Mouse (Mus musculus): ENCODE results near the gene Uqcc3. TPM values are rescaled to one million over a fixed set of nuclear protein-coding genes. Genes with fewer than 3 reads are reported as not detected.
"Not testable (repeated sequence)": the region's sequence is repeated elsewhere in the genome, so short reads cannot be mapped to it uniquely, and the experiment has no call there.

Gene Uqcc3
- total RNA-seq, 4 experiments from 2014 or later, result 53.2 to 91.0 (median 63.1) TPM

DNA sequence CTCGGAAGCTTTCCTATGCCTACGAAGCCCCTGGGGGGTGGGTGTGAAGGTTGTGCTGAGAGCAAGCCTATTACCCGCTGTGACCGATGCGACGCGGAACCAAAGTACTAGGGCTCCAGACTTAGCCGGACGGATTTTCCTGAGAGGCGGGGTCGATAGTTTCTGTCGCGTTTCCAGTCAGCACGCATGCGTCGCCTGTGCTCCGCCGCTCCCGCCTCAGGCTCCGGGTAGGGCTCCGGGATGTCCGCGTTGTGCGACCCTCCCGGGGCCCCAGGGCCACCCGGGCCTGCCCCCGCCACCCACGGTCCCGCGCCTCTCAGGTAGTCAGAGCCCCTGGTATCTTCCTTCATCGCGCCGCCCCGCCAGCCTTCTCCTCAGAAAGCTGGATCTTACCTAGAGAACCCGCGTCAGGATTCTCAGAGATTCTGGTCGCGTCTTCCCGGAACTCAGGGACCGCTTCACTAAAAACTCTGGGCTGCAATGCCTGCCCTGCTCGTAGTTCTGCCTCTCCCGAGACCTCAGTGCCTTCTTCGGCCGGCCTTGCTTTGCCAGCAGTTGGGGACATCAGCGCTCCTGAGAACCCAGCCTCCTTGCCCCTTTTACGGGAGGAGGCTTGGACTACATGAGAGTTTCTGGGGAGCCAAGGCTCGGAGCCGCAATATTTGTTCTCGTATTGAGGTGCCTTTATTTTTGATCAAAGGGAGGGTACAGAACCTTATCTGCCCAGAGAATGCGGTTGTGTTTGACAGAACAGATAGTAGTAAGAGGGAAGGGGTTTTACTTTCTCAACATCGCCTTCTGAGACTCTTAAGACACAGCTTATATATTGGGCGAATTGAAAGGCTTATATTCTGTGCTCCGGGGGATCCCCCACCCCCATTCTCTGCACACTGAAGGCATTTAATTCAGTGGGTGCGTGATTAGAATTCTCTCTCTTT, 12.4 kb upstream of the Uqcc3 start, which contains the start of gene Ints5:
TSS of gene Ints5 (plus strand) at position 177 of the 938 bp plus-strand sequence.
- DNase-seq, result peak; percentile 72

DNA sequence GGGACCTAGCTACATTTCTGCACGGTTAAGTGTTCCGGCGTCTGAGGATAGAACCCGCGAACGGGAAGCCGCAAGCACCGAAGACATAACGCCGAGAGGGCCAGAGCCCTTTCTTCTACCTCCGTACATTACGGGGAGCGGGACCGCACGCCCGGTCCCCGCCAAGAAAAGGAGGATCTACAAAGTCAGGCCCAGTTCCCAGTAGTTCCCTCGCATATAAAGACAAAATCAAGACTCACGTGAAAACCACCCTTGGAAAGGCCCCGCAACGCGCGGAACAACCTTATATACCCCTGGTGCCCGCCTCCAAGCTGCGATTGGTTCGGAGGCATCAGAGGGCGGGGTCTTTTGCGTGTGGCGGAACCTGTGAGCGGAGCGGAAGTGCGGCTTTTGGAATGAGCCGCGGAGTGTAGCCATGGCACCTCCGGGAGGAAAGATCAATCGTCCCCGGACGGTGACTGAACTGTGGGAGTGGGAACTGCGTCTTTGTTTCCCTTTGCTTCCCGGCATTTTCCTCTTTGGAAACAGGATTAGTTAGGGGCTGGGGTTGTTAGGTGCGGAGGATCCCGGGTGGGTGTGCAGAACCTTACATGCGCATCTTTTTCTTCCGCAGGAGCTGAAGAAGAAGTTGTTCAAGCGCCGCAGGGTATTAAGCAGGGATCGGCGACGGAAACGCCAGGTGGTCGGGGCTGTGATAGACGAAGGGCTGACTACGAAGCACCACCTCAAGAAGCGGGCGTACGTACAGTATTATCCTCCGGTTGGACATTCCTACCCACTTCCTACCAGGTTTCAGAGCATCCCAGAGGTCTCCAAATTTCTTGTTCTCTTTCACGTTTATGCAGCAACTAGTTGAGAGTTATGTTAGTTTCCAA, 8.0 kb upstream of the Uqcc3 start, which contains the start of the genes 1810009A15Rik and Gm49416:
TSS of gene 1810009A15Rik (plus strand) at position 343 of the 875 bp plus-strand sequence.
TSS of gene Gm49416 (plus strand) at position 416 of the 875 bp plus-strand sequence.
- DNase-seq, result peak; percentile 93

DNA sequence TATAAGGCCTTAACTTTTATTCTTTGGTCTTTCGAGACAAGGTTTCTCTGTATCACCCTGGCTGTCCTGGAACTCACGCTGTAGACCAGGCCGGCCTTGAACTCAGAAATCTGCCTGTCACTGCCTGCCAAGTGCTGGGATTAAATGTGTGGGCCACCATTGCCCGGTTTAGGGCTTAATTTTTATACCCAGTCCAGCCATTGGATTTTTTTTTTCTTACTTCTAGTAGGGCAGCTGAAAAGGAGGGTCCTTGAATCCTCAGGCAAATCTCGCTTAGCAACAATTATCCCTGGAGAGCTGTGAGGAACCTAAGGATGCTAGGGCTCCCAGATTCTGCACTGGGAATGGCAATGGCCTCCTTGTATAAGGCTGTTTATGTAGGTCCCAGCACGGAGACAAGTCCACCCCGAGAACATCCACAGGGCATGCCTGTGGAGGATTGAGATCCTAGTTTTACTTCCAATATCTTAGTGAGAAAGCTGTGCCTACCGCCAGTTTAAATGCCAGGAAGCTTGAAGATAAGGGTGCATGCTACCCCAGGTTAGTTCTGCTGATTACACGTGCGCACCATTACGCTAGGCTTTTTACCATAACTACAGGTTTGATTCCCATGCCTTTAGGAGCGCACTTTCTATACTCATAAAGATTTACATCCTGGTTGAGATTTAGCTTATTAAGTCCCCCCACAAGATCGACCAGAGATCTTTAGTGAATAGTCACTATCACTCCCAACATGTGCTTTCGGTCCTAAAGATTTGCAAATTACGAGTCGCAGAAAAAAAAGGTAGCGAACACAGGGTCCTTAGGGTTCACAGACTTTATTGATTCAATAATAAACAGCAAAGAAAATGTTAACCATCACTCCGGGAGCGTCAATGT, 7.1 kb upstream of the Uqcc3 start:
- no peak for DNase-seq

DNA sequence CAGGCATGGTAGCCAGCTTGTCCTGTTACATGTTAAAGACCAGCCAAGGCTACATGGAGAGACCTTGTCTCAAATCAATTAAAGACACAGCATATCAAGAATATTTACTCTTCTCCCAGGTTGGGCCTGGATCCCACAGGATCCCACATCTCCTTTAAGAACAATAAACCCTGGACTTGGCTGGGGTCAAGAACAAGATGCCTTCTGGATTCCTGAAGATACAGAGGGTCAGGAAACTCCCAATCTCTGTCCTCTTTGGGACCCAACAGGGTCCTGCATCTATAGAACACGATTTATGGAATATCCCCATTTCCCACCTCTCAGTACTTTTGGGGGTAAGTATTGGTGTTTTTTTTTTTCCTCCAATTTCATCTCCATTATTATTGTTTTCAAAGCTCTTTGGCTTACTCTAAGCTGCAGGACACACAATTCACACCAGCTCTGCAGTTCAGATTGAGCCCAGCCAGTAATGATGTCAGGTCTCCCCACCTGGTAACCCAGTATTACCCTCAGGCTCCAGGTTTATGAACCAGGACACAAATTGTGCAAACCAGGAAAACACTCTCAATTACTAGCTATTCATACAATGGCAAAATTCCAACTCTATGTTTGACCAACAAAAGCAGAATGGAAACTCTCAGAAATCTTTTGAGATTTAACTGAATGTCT, 6.3 kb upstream of the Uqcc3 start:
- DNase-seq, result no peak

DNA sequence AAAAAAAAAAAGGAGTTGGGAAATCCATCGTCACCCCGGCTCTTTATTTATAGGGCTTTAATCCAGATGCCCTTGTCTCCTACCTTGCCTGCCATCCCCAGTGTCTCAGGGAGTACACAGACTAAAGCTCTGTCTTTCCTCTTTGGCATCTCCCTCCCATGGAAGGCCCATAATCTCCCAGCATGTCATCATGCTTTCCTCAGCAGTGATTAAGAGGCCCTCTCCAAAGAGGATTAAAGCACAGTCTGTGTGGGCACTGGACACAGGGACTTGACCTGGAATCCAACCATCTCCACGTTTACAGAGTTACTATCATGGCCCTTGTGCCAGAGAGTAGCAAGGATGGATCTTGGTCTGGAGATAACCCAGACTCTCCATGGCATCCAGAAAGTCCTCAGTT, 2.9 kb upstream of the Uqcc3 start, which contains the start of the genes Lbhd1 and Gm49403:
TSS of gene Lbhd1 (plus strand) at position 117 of the 400 bp plus-strand sequence.
TSS of gene Gm49403 (plus strand) at position 315 of the 400 bp plus-strand sequence.
- DNase-seq, result no peak

DNA sequence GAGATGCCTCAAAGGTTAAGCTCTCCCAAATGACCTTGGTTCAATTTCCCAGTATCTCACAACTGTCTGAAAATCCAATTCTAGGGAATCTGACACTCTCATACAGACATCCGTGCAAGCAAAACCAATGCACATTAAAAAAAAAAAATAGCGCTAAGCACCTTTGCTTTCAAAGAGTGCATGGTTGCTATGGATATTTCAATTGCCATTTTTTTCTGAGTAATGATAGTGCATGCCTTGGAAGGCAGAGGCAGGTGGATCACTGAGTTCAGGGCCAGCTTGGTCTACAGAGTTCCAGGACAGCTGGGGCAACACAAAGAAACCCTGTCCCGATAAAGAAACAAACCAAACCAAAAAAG, 290 bp upstream of the Uqcc3 start:
- no peak for DNase-seq

DNA sequence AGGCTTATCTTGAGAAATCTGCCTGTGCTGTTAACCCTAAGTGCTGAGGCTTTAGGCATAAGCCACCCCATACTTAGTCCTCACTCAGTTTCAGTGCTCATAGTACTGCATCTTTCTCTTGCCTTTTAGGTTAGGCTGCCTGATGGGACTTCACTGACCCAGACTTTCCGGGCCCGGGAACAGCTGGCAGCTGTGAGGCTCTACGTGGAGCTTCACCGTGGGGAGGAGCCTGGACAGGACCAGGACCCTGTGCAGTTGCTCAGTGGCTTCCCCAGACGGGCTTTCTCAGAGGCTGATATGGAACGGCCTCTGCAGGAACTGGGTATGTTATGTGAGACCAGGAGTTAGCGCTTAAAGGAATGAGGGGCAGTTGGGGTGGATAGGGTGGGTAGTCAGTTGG, 5.7 kb downstream of the Uqcc3 start:
- no peak for DNase-seq

DNA sequence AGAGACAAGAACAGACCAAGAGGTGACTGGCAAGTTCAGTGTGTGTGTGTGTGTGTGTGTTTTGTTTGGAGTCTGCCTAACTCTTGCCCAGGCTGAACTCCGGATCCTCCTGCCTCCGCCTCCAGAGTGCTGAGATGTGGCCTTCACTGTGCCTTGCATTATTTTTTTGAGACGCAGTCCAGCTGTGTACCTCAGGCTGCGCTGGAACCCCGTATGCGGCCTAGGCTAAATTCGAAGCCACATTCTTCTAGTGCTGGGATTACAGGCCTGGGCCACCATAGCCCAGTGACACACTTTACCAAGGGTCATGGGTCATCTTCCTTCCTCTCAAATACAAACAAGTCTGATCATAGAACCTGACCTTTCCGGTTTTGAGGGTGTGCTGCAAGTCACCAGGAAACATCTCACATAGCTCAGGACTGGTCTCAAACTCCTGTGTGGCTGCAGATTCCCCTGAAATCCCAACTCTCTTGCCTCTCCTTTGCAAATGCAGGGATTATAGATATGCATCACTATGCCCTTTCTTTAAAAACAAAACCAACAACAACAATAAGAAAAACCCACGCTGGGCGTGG, 8.4 kb downstream of the Uqcc3 start:
- DNase-seq, result no peak

DNA sequence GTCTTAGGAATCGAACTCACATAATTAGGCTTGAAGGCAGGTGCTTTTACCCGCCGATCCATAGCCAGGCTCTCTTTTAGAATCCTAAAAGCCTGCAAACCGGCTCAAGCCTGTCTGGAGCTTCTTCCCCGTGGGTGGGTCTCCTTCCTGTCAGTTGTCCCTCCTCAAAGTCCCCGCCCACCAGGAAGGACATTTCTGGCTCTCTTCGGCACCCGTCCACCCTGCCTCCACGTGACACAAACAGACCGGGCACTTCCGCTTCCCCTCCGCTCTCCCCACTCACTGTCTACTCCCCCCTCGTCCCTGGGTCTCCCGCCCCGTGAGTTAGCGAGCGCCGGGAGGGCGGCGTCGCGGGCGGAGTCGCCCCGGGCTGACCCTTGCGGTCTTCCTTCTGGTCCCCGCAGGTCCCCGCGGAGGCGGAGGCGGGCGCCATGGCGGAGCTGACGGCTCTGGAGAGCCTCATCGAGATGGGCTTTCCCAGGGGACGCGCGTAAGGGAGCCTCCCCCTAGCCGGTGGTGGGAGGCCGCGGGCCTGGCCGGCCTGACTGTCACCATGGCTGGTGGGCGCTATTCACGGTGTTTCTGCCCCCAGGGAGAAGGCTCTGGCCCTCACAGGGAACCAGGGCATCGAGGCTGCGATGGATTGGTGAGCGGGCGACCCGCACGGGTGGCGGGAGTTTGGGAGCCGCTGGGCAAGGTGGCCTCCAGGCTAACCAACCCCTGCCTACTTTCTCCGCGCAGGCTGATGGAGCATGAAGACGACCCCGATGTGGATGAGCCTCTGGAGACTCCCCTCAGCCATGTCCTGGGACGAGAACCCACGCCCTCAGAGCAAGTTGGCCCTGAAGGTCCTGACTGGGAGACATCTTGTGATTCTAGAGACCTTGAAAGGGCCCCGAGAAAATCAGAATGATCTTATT, 9.2 kb downstream of the Uqcc3 start, which contains the start of gene Ubxn1:
TSS of gene Ubxn1 (plus strand) at position 230 of the 920 bp plus-strand sequence.
- DNase-seq, result peak; percentile 98

DNA sequence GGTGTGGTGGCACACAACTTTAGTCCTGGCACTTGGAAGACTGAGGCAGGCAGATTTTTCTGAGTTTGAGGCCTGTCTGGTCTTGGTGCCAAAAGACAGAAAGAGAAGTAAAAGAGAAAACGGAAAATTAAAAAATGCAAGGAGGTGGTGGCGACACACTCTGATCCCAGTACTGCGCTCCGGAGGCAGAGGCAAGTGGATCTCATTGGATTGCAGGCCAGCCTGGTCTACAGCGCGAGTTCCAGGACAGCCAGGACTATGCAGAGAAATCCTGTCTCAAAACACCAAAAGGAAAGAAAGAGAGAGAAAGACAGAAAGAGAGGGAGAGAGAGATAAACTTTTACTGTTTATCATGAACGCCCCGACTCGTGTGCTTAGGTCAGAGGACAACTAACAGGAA, 9.9 kb downstream of the Uqcc3 start:
- no peak for DNase-seq

DNA sequence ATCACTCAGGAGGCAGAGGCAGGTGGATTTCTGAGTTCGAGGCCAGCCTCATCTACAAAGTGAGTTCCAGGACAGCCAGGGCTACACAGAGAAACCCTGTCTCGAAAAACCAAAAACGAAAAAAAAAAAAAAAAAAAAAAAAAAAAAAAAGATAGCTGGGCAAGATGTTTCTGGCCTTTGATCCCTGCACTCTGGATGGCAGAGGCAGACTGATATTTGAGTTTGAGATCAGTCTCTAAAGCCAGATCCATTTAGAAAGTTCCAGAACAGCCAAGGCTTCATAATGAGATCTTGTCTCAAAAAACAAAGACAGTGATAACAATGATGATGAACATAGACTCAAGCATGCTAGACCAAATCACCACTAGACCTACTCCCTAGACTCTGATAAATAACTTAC, 10.3 kb downstream of the Uqcc3 start:
- DNase-seq, result not testable (repeated sequence)

DNA sequence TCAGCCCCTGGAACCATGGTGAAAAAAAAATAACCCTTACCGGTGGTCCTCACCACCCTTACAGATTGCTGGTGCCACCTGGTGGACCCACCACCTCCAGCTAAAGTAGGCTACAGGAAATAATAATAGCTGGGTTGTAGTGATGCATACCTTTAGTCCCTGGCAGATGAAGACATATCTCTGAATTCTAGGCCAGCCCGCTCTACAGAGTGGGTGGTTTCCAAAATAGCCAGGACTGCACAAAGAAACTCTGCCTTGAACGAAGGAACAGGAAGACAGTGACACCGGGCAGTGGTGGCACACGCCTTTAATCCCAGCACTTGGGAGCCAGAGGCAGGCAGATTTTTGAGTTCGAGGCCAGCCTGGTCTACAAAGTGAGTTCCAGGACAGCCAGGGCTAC, 16.5 kb downstream of the Uqcc3 start:
- no peak for DNase-seq

DNA sequence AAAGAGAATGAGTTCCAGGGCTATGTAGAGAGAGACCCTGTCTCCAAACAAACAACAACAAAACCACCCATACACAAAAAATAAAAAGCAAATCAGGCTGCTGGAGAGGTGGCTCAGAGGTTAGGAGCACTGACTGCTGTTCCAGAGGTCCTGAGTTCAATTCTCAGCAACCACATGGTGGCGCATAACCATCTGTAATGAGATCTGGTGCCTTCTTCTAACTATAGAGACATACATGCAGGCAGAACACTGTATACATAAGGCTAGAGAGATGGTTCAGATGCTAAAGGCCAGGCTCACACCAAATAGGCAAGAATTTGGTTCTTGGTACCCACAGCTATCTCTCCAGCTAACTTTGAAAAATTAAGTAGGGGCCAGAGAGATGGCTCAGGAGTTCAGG, 21.7 kb downstream of the Uqcc3 start:
- DNase-seq, result no peak

DNA sequence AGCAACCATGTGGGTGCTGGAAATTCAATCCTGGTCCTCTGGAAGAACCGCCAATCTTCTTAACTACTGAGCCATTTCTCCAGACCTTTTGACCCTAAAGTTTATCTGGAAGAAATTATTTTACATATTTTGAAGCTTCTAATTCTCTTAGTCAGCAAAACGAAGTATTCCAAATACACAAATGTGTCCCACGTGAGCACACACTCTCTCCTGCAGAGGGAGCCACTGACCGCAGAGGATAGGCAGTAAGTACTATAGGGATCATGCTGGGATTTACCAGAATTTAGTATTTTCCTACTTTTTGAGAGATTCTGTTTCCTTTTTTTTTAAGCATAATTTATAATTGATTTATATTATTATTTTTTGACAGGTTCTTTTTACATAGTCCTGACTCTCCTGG, 23.0 kb downstream of the Uqcc3 start:
- DNase-seq, result no peak

DNA sequence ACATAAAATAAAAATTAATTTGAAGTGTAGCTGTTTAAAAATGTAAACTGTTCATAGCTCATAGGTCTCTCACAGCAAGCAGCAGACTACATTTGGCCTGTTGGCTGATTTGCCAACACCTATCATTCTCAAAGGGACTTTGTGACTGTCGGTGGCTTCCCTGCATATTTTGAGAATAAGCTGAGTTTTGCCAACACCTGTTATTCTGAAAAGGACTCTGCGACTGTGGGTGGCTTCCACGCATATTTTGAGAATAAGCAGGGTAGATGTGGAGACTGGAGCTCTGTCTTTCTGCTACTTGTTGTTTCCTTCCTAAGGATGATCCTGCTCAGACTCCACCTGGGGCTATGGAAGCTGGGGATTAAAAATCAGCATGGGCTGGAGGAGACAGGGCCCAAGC, 27.6 kb downstream of the Uqcc3 start:
- DNase-seq, result no peak

DNA sequence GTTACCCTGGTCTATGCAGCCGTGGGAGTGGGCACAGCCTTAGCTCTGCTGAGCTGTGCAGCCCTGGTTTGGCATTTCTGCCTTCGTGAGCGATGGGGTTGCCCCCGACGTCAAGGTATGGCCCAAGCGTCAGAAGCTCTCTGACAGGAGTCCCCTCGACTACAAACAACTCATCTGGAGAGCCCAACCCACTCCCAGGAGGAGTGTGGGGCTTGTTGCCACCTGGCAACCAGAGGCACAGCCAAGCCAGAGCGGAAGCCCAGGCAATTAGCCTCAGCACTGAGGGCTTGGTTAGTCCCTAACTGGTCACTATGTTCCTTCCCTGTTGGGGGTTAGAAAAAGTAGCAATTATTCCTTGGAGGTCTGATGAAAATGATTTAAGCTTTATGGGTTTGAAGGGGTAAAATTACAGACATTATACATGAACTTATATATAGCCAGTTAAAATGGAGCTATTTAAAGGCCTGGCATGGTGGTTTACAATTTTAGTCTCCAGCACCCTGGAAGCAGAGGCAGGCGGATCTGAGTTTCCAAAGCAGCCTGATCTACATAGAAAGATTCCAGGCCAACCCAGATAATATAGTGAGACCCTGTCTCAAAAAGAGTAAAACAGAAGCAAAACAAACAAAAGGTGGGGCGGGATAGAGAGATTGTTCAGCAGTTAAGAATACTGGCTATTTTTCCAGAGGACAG, 28.3 kb downstream of the Uqcc3 start:
- DNase-seq, result no peak

DNA sequence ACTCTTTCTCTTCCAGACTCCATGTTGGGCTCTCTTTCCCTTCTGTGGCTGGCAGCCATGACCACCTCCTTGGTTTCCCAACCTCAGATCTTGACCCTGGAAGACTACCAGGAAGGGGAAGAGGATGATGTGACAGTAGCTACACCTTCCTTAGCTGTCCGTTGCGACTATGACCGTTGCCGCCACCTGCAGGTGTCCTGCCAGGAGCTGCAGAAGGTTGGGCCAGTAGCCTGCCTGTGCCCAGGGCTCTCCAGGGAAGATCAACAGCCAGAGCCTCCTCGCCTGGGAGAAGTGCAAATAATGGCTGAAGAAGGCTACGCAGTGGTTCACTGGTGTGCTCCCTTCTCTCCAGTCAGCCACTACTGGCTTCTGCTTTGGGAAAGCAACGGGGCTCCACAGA, 29.1 kb downstream of the Uqcc3 start:
- DNase-seq, result no peak

DNA sequence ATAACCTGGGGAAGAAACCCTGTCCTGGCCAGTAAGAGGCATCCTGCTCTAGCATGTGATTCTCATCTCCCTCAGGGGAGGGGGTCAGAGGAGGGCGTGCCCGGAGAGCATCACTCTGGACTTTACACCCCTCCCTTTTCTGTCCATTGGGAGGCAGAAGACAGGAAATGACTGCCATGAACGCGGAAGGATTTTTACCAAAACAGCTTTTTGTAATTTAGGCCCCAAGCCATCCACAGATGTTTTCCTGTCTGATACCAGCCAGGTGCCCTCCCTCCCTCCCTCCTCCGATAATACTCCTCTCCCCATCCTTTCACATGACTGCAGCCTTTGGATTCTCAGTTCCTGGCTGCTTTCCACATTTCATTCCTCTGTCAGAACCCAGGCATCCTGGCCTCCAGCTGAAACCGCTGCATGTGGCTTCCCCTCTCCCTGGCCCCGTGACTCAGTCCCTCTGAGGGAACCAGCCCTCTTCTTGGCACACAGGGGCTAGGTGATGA, 30.3 kb downstream of the Uqcc3 start, which contains the start of gene Lrrn4cl:
TSS of gene Lrrn4cl (plus strand) at position 367 of the 500 bp plus-strand sequence.
- no peak for DNase-seq

DNA sequence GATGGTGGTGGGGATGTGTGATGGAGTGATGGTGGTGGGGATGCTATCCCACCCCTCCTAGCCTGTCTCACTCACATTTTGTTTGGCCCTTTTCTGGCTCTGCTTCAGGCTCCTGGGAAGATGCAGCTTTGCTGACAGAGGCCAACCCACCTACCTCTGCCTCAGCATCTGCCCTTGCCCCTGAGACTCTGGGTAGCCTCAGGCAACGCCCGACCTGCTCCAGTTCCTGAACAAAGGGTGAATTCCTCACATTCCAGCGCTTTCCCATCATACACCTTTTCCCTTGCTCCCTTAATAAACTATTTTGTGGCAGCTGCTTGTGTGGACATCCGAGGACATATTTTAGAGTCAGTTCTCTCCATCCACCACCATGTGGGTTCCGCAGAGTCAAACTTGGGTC, 32.4 kb downstream of the Uqcc3 start:
- no peak for DNase-seq

All from adrenal gland, adult 8-10 months (tissue).